Mouse (Mus musculus) liver, postnatal 0 days (tissue): ENCODE data around the gene Chaf1b. TPM values are rescaled to one million over a fixed set of nuclear protein-coding genes. Genes with fewer than 3 reads are reported as not detected.
A peak's percentile ranks its signal among the peaks of the same experiment; 100 is the strongest.

Experiments used
- ATAC-seq: fragments of 200-750 bp; cut with Nextera tagmentation; 2 replicates; pipeline ENCODE4 v1.8.0; 2017; ENCODE audit warnings: mild to moderate bottlenecking, moderate library complexity
- DNase-seq: peaks from one replicate; pipeline ENCODE4 v3.0.0-alpha.2; 2016
- H3K27ac ChIP-seq: fragments of 300-500 bp; sonication (generic); 2 replicates; pipeline ENCODE4 v1.5.1; 2014; ENCODE audit warnings: antibody characterized with exemption, moderate library complexity, mild to moderate bottlenecking, low read depth
- H3K27me3 ChIP-seq: fragments of 300-500 bp; sonication (generic); 2 replicates; pipeline ENCODE4 v1.6.1; 2014; ENCODE audit warnings: low read length, control low read depth, mixed read lengths; ENCODE audit not compliant: insufficient read depth
- H3K36me3 ChIP-seq: fragments of 300-500 bp; sonication (generic); replicated peaks from 2 replicates; pipeline ENCODE4 v1.6.1; 2014; ENCODE audit warnings: mild to moderate bottlenecking, control low read depth, low read length, moderate library complexity, mixed read lengths; ENCODE audit not compliant: insufficient read depth
- H3K4me1 ChIP-seq: fragments of 300-500 bp; sonication (generic); 2 replicates; pipeline ENCODE4 v1.6.1; 2014; ENCODE audit warnings: antibody characterized with exemption, mild to moderate bottlenecking, control low read depth; ENCODE audit not compliant: insufficient read depth
- H3K4me2 ChIP-seq: fragments of 300-500 bp; sonication (generic); 2 replicates; pipeline ENCODE4 v1.6.1; 2014; ENCODE audit warnings: low read depth, mild to moderate bottlenecking, low read length, moderate library complexity, mixed read lengths
- H3K4me3 ChIP-seq: fragments of 300-500 bp; sonication (generic); 2 replicates; pipeline ENCODE4 v1.5.1; 2014; ENCODE audit warnings: low read depth, low read length
- H3K9ac ChIP-seq: fragments of 300-500 bp; sonication (generic); replicated peaks from 2 replicates; pipeline ENCODE4 v1.6.1; 2014; ENCODE audit warnings: mild to moderate bottlenecking, moderate library complexity
- H3K9me3 ChIP-seq: fragments of 300-500 bp; sonication (generic); 2 replicates; pipeline ENCODE4 v1.6.1; 2016; ENCODE audit warnings: mild to moderate bottlenecking, control low read depth, low read length, mixed read lengths
- CTCF ChIP-seq: sonication (generic); IDR thresholded peaks from 2 replicates; pipeline ENCODE4 v1.5.1; 2016; ENCODE audit warnings: antibody characterized with exemption, low read depth
- EP300 ChIP-seq: IDR thresholded peaks from 2 replicates; pipeline ENCODE4 v1.6.1; 2016; ENCODE audit warnings: antibody characterized with exemption, low read depth, mild to moderate bottlenecking
- WGBS: fragments of 180-500 bp; shearing (Covaris S2); extraction: QIAGEN DNeasy Blood & Tissue Kit; methylation state at CpG from one replicate; pipeline ENCODE4 v1.1.7; 2014; ENCODE audit not compliant: insufficient replicate concordance; 5-methylcytosine and 5-hydroxymethylcytosine counted together
- polyA plus RNA-seq: library from polyadenylated mRNA; unstranded; fragments of >200 nt; fragmentation: Nextera tagmentation; extraction: Ambion mirVana; gene quantifications from 2 replicates; pipeline ENCODE4 v1.2.1, GENCODE M21; 2015

Chaf1b gene
- polyA plus RNA-seq, 1 experiment from 2014 or later = 18.9 TPM

DNA sequence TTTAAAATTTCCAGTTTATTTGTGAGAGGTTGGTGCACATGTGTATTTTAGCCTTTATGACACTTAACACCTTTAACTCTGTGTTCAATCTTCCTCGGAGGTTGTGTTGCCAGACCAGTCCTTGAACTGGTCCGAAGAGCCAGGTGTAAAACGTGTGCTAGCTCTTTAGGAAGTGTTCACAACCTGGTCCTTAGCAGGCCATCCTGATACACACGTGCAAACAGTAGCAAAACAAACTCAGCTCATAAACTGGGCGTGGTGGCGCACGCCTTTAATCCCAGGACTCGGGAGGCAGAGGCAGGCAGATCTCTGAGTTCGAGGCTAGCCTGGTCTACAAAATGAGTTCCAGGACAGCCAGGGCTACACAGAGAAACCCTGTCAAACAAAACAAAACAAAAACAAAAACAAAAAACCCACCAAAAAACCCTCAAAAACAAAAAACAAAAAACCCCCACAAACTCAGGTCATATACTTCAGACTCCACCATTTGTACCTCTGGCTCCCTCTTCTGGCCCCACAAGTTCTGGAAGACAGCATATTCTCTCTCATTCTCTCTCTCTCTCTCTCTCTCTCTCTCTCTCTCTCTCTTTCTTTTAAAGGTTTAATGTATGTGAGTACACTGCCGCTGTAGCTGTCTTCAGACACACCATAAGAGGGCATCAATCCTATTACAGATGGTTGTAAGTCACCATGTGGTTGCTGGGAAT is 59.2 kb downstream of the Chaf1b start:
- DNase-seq = no peak
- peak; percentile 27; the same call in 1 of the 2 replicates for TF ChIP-seq CTCF
- no peak for TF ChIP-seq EP300
- Histone ChIP-seq H3K9ac (no peak overlapping the region), H3K27me3 (no peaks in the 10 kb centered on the region), H3K9me3 (no peaks in the 10 kb centered on the region), H3K4me1 (no peaks in the 10 kb centered on the region), H3K27ac (no peak overlapping the region), H3K4me2 (no peak overlapping the region), H3K36me3 (no peaks in the 10 kb centered on the region), H3K4me3 (no peak overlapping the region)
- WGBS = 78% methylated on average over 10 of the region's 10 CpGs
- ATAC-seq = no peak

DNA sequence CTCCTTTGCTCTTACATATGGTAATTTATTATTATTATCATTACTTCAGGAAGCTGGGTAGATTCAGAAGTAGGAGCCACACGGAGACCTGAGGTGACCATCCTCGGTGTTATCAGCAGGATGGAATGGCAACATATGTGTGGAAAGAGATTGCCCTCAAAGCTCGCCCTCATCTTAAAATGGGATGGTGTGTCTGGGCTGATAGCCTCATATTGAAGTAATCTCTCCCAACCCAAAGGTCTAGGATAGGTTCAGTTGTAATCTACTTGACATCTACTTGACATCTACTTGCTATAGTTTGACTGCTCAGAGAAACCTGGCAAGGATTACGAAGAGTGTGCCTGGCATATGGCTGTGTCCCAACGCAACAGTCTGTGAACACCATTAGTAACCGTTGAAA is 60.6 kb downstream of the Chaf1b start:
- Histone ChIP-seq H3K27me3 (no peaks in the 10 kb centered on the region), H3K9me3 (no peaks in the 10 kb centered on the region), H3K9ac (no peak overlapping the region), H3K4me3 (no peak overlapping the region), H3K4me1 (no peaks in the 10 kb centered on the region), H3K36me3 (no peaks in the 10 kb centered on the region), H3K4me2 (no peak overlapping the region), H3K27ac (no peak overlapping the region)
- no peak for DNase-seq
- ATAC-seq = no peak
- TF ChIP-seq CTCF (no peak), EP300 (no peak)
- 48% methylated on average over 6 of the region's 6 CpGs for WGBS

DNA sequence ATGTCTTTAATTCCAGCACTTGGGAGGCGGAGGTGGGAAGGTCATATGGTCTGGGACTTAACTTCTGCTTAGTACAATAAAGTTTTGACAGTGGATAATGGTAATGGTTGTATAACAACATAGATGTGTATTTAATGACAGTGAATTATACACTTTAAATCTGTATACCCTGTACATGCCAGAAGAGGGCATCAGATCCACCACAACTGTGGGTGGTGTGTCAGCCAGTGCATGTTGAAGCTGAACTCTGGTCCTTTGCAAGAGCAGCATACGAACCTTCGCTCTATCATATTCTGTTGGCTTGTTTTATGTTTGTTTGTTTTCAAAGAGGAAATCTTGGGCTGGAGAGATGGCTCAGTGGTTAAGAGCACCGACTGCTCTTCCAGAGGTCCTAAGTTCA is 63.7 kb downstream of the Chaf1b start:
- 77% methylated on average over 4 of the region's 4 CpGs for WGBS
- Histone ChIP-seq H3K27me3 (no peaks in the 10 kb centered on the region), H3K4me3 (no peak overlapping the region), H3K4me2 (no peak overlapping the region), H3K36me3 (no peaks in the 10 kb centered on the region), H3K9me3 (no peaks in the 10 kb centered on the region), H3K4me1 (no peaks in the 10 kb centered on the region), H3K9ac (no peak overlapping the region), H3K27ac (no peak overlapping the region)
- TF ChIP-seq EP300 (no peak), CTCF (peak; percentile 24)
- ATAC-seq (no peak), DNase-seq (no peak)

Other genes with a start within 250 kb of the Chaf1b start
- 0.75 and 0.81 TPM in 2 replicates for gene Cbr3, start 200.7 kb upstream of the Chaf1b start, polyA plus RNA-seq
- 6.2 and 6.4 TPM in 2 replicates for gene Dop1b, start 172.0 kb upstream of the Chaf1b start, polyA plus RNA-seq
- gene Morc3, start 51.8 kb upstream of the Chaf1b start, polyA plus RNA-seq = 11.7 and 12.3 TPM in 2 replicates
- 8.6 and 12.6 TPM in 2 replicates for gene Cldn14, start 124.9 kb downstream of the Chaf1b start, polyA plus RNA-seq
- not detected in 2 replicates for gene Sim2, start 201.0 kb downstream of the Chaf1b start, polyA plus RNA-seq